Mouse (Mus musculus) G1E (cell line): Measurements from ENCODE around the gene Rasgrp3. TPM values are rescaled to one million over a fixed set of nuclear protein-coding genes. Genes with fewer than 3 reads are reported as not detected.

Experiments used
- ATAC-seq: 2 replicates; pipeline ENCODE4 v1.8.0; 2016; ENCODE audit warnings: mild to moderate bottlenecking; ENCODE audit not compliant: insufficient number of reproducible peaks, poor library complexity, low FRiP score, severe bottlenecking; ENCODE audit errors: extremely low read depth
- DNase-seq: peaks from one replicate; pipeline ENCODE4 v3.0.0; 2012; ENCODE audit warnings: low spot score
- H3K27me3 ChIP-seq: 2 replicates; pipeline ENCODE4 v1.6.1; 2012; ENCODE audit warnings: mild to moderate bottlenecking, low read length, inconsistent platforms; ENCODE audit not compliant: insufficient read depth
- H3K36me3 ChIP-seq: replicated peaks from 2 replicates; pipeline ENCODE3; 2012; ENCODE audit warnings: mild to moderate bottlenecking, inconsistent platforms
- H3K4me1 ChIP-seq: 2 replicates; pipeline ENCODE4 v1.6.1; 2012; ENCODE audit warnings: low read depth, low read length, inconsistent platforms, mixed read lengths; ENCODE audit not compliant: insufficient read depth
- H3K4me3 ChIP-seq: 2 replicates; pipeline ENCODE4 v1.5.1; 2012; ENCODE audit warnings: low read depth, mild to moderate bottlenecking, inconsistent platforms, low read length, moderate library complexity, mixed read lengths
- H3K9me3 ChIP-seq: replicated peaks from 2 replicates; pipeline ENCODE4 v1.6.1; 2012; ENCODE audit warnings: inconsistent platforms
- CTCF ChIP-seq: IDR thresholded peaks from 2 replicates; pipeline ENCODE4 v1.5.1; 2012; ENCODE audit warnings: low read depth, low read length, inconsistent platforms, mixed read lengths
- GATA1 ChIP-seq: IDR thresholded peaks from 2 replicates; pipeline ENCODE4 v1.6.1; 2012; ENCODE audit warnings: borderline replicate concordance, low read length, inconsistent platforms, mixed read lengths
- GATA2 ChIP-seq: IDR thresholded peaks from 2 replicates; pipeline ENCODE4 v1.6.1; 2012; ENCODE audit warnings: low read depth, low read length, inconsistent platforms, borderline replicate concordance
- POLR2AphosphoS5 ChIP-seq: IDR thresholded peaks from 2 replicates; pipeline ENCODE4 v1.6.1; 2012; ENCODE audit warnings: low read depth, low read length, inconsistent platforms; ENCODE audit not compliant: insufficient replicate concordance
- TAL1 ChIP-seq: conservative IDR thresholded peaks from 2 replicates; pipeline ENCODE4 v1.6.1; 2012; ENCODE audit warnings: low read depth, low read length, inconsistent platforms, mixed read lengths
- polyA plus RNA-seq: library from polyadenylated mRNA; stranded (reverse); fragments of >175 nt; gene quantifications from 2 replicates; pipeline ENCODE4 v1.2.3, GENCODE M21; 2012
- total RNA-seq, 2 experiments: library from RNA; stranded (forward) in 1 of 2; stranded (reverse) in 1 of 2; fragments of 200-1000 nt in 1 of 2; fragments of >200 nt in 1 of 2; fragmentation: Nextera tagmentation in 1 of 2; gene quantifications; 2 replicates each; pipeline ENCODE4 v1.2.3; 2014 to 2017

The Rasgrp3 gene
- total and polyA plus RNA-seq, 3 experiments = 0.11 TPM; not detected in 2

- H3K4me1 ChIP-seq = no peaks in the 10 kb centered on the region
- H3K9me3 ChIP-seq = peaks cover 32% of the 10 kb centered on the region
- H3K4me3 ChIP-seq = no peak overlapping the region
- no peaks in the 10 kb centered on the region for H3K27me3 ChIP-seq
- ATAC-seq (no peak), DNase-seq (no peak)
- TF ChIP-seq POLR2AphosphoS5 = no peak
- no peak for TF ChIP-seq CTCF
- TF ChIP-seq TAL1 = no peak
- no peak for TF ChIP-seq GATA2
- TF ChIP-seq GATA1 = no peak
- H3K36me3 ChIP-seq = no peaks in the 10 kb centered on the region
Observed at GRCm38 (mm10) chr17:75464331-75464982, 28.8 kb downstream of the Rasgrp3 start.

DNA sequence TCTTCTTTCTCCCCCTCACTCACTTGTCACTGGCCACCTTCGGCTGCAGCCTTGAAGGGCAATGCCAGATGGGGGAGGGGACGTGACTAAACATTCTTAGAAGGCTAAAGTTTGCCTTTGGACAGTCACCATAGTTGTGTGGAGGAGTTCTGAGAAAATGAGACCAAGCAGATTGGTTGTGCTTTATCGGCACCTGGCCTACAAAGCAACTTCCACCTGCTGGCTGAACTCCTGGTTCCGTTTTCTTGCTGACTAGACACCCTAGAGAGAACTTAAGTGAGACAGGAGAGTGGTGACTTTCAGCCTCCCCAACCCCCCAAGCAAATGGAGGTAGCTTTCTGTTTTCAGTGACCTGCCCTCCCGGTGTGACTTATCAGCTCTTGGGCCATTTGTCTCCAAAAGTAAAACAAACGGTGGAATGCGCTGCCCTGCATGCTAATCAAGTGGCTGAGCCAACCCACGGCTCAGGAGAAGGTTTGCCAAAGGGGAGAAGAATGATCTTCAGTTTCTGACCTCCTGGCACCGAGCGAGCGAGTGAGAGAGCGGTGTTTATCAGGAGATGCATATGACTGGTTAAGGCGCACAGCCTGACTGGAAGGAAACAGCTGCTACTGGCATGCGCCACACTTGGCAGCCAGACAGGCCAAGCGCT lies 29.4 kb downstream of the Rasgrp3 start:
- H3K27me3 ChIP-seq = no peaks in the 10 kb centered on the region
- no peak for ATAC-seq
- no peaks in the 10 kb centered on the region for H3K4me1 ChIP-seq
- TF ChIP-seq CTCF (no peak), GATA1 (no peak), POLR2AphosphoS5 (no peak), GATA2 (no peak), TAL1 (no peak)
- H3K9me3 ChIP-seq = peaks cover 29% of the 10 kb centered on the region
- no peaks in the 10 kb centered on the region for H3K36me3 ChIP-seq
- H3K4me3 ChIP-seq = no peak overlapping the region
- no peak for DNase-seq

- H3K36me3 ChIP-seq = no peaks in the 10 kb centered on the region
- no peaks in the 10 kb centered on the region for H3K27me3 ChIP-seq
- ATAC-seq (no peak), DNase-seq (no peak)
- TF ChIP-seq GATA1 (no peak), TAL1 (no peak), GATA2 (no peak), POLR2AphosphoS5 (no peak), CTCF (no peak)
- peaks cover 26% of the 10 kb centered on the region for H3K9me3 ChIP-seq
- H3K4me1 ChIP-seq = no peaks in the 10 kb centered on the region
- no peak overlapping the region for H3K4me3 ChIP-seq
Observed at GRCm38 (mm10) chr17:75465635-75465997, 29.9 kb downstream of the Rasgrp3 start.

GRCm38 (mm10) chr17:75466948-75467347 lies 31.3 kb downstream of the Rasgrp3 start:
- Histone ChIP-seq H3K4me1 (no peaks in the 10 kb centered on the region), H3K27me3 (no peaks in the 10 kb centered on the region), H3K36me3 (no peaks in the 10 kb centered on the region), H3K4me3 (no peak overlapping the region), H3K9me3 (peaks cover 22% of the 10 kb centered on the region)
- DNase-seq (no peak), ATAC-seq (no peak)
- TF ChIP-seq CTCF (no peak), TAL1 (no peak), GATA2 (no peak), POLR2AphosphoS5 (no peak), GATA1 (no peak)

- no peak for TF ChIP-seq GATA2
- Histone ChIP-seq H3K9me3 (peaks cover 22% of the 10 kb centered on the region), H3K4me3 (no peak overlapping the region), H3K4me1 (no peaks in the 10 kb centered on the region), H3K36me3 (no peaks in the 10 kb centered on the region), H3K27me3 (no peaks in the 10 kb centered on the region)
- DNase-seq (no peak), ATAC-seq (no peak)
Observed at GRCm38 (mm10) chr17:75467526-75467925, 31.8 kb downstream of the Rasgrp3 start.

DNA sequence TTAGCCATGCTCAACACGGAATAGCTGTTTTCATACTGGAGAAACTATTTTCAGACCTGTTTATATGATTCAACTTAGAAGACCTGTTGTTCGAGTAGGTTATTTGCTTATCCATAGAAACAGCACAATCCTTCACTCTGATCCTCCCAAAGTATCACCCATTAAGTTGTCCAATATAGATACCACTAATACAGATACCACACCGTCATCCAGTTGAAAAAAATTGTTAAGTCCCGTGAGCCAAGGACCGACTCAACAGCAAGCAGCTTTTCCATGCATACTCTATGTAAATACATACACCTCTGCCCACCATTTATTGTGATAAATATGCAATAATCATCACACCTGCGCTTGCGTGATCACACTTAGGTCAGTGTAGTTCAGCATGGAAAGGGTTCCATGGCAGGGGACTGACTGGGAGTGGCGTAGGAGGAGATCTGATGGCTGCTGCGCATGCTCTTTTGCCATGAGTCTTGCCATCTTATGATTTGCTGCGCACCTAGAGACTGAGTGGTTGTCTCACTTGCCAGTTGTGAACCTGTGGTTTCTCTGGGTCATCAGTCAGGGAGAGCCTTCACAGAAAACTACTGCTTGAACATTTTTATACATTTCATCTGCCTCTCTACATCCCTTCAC lies 32.9 kb downstream of the Rasgrp3 start:
- Histone ChIP-seq H3K27me3 (no peaks in the 10 kb centered on the region), H3K9me3 (peaks cover 16% of the 10 kb centered on the region), H3K4me1 (no peaks in the 10 kb centered on the region), H3K4me3 (no peak overlapping the region), H3K36me3 (no peaks in the 10 kb centered on the region)
- TF ChIP-seq TAL1 = no peak
- TF ChIP-seq CTCF = no peak
- TF ChIP-seq GATA1 = no peak
- no peak for DNase-seq
- no peak for ATAC-seq

DNA sequence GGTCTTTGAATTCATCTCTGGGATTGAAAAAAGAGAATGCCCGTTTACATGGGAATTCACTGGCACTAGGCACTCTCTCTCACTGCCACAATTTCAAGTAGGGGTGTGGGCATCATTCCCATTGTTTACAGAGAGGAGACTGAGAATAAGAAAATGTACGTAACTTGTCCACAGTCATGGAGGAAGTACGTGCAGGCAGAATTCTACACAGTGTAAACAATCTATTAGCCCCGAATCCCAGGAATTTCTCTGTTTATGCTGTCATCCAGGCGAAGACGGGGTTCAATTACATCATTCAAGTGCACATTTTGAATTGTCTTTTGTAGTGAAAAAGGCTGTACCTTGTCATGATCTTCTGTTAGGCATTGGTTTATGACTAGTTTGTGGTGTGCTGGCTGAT lies 34.6 kb downstream of the Rasgrp3 start:
- Histone ChIP-seq H3K36me3 (no peaks in the 10 kb centered on the region), H3K4me3 (no peak overlapping the region), H3K4me1 (no peaks in the 10 kb centered on the region), H3K9me3 (peaks cover 5% of the 10 kb centered on the region), H3K27me3 (no peaks in the 10 kb centered on the region)
- TF ChIP-seq TAL1 = no peak
- no peak for TF ChIP-seq POLR2AphosphoS5
- TF ChIP-seq GATA1 = no peak
- no peak for TF ChIP-seq GATA2
- TF ChIP-seq CTCF = no peak
- DNase-seq (no peak), ATAC-seq (no peak)
